Mouse (Mus musculus): Measurements from ENCODE around the gene Lbhd2.

- TF ChIP-seq CTCF (IDR thresholded peaks at IDR 0.05), result peak; percentile 33
- TF ChIP-seq EP300 (IDR thresholded peaks at IDR 0.05; ENCODE audit: insufficient read depth, low read depth, low read length), result no peak
Observed at GRCm38 (mm10) chr12:111361319-111362098, 45.1 kb upstream of the Lbhd2 start.

Data from heart, adult 2 months (tissue).